Mouse (Mus musculus): ENCODE results near the gene Pole3.

Gene Pole3

DNA sequence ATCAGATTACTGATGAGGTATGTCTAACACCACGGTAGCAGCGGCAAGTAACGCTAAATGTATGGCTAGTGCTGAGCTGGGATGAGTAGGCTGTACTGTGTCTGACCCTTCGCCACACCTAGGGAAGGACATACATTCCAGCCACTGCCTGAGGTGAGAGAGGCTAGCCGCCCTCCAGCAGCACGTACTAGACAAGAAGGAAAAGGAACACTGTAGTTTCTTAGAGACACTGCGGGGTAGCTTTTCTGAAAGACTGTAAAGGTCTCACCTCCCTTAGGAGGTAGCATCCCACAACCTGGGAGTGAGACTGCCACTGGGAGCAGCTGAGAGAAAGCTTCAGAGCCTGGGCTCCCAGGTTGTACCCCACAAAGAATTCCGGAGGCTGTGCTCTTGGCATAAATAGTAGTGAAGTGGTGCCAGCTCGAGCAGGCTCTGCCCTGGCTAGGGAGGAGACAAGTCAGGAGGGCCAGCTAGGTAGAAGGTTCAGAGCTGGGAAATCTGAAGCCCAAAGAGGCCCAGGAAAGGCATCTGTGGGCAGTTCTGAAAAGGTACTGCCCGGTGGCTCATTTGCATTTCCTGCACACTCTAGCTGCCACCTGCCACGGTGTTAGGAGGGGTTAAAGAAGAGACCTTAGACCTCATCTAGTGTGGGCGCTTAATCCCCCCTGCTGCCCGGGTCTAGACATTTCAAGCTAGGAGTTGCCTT is 6.3 kb downstream of the Pole3 start:
- DNase-seq, result peak; percentile 24 to 27

DNA sequence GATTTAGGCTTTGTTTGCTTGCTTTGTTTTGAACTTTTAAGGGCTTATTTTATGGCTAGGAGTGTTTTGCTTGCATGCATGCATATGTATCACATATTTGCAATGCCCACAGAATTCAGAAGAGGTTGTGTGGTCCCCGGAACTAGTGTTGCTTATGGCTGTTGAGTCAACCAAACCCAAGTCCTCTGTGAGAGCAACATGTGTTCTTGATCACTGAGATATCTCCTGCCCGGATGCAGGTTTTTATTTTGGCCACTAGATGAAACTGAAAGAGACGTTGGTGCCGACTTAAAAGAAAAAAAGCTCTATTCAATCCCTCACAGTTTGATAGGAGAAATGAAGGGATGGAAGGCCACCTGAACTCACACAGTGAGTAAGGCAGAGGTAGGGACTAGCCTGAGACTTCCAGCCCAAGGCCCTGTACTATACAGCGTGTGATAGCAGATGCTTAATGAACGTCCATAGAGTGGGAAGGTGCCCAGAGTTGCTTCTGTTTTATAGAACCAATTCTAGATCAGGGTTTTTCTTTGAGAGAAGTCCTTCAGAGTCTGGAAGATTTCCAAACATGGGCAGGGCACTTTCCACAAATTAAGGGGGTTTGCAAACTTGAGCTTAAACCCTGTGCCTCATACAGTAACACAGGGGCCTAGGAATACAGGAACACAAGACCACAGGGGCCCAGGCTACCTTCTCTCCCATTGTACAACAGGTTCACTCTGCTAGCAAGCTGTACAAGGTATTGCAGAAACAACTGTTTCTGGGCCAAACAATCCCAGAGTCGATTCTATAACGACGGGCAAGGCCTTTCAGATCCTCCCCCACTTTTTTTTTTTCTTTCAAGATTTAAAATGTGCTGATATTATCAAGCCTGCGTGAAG is 7.1 kb downstream of the Pole3 start:
- peak in 1 of 2 experiments; percentile 6 for DNase-seq

DNA sequence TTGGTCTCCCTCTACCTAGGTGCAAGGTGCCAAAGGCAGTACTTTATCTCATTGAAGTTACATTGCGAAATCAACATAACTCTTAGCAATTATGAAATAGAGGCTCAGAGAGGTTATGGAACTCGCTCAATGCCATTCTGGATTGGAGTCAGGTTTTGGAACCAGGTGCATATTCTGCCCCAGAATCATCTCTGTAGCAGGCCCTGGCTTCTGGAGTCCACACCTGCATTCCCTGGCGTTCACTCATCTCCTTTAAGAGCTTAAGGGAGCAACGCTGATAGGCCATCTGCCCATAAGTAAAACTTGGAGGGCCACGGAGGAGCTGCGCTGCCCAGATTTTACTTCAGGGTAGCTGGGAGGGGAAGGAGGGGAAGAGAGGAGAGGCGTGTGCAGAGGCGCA is 7.8 kb downstream of the Pole3 start:
- DNase-seq, result no peak

DNA sequence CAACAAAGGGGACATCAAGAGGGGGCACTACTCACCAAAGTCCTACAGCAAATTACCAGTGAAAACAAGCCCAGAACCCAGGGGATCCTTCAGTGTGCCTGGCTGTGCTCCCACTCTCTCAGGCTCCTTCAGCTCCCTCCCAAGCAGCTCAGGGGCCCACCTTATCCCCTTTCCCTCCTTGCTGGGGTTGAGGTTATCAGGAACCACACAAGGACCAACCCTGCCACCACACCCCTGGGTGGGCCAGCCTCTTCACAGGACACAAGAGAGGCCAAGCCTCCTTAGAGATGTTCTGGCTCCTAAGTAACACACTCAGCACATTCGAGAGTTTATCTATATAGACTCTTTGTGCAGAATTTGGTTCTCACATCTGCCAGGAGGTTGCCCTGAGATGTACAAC is 8.3 kb downstream of the Pole3 start:
- DNase-seq, result no peak

DNA sequence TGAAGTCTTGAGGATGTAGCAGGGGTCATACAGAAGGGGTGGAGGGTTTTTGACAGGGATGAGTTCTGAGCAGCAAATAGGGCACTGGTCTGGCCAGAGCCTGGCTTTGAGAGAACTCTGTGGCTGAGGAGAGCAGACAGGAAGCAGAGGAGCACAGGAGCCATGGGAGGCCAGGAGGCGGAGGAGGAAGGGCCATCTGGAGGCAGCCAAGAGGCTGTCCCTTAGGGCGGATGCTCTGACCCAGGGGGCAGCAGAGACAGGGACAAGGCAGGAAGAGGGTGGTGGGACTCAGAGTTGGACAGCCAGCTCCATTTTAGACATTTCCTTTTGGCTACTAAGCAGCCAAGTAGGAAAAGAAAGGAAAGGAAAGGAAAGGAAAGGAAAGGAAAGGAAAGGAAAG is 8.8 kb downstream of the Pole3 start:
- DNase-seq, result no peak

DNA sequence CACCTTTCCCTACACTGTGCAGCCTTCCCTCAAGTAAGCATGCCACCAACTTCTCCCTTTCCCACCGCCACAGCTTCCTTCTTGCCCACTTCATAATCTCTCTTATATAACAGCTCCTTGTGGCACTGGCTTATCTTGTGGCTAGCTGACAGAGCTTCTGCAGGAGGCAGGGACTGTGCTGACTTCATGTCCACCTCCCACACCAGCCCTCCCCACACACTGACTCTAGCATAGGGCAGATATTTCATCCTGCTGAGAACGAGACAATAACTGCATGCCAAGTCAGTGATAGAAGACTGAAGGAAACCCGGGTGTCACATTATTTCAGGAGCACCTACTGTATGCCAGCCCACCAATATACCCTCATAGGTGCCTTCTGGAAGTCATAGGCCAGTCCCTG is 9.4 kb downstream of the Pole3 start:
- DNase-seq, result no peak

DNA sequence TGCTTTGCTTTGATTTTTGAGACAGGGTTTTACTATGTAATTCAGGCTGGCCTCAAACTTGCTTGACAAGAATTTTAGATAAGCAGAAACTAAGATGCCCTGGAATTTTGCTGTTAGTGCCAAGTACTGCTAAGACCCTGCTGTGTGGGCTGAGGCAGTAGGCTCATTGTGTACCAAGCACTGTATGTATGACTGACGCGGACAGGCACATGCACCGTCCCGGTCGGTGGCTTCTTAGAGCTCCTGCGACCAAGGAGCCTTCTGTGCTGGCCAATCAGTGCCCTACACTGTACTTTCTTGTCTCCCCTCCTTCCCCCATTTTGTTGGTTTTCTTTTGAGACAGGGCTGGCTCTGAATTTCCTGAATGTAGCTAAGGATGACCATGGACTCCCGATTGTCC is 9.9 kb downstream of the Pole3 start:
- DNase-seq, result no peak

DNA sequence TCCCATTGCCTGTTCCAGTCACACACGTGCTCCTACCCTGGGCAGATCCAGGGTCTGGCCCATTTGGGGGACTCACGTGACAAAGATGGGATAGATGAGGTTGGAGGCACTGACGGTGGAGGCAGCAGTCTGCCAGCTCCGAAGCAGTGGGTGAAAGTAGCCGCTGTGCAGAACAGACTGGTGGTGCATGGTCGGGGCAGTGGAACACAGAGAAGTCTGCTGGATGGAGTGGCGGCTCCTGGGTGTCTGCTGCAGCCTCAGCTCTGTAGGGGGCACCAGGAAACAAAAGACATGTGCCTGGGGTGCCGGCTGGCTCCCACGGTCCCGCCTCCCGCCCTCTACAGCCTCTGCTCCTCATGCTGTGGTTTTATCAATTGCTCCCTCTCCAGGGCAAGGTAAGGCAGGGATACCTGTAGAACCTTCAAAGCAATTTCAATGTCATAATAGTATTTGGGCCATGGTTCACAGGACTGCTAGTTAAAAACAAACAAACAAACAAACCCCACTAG is 10.8 kb downstream of the Pole3 start:
- no peak for DNase-seq

DNA sequence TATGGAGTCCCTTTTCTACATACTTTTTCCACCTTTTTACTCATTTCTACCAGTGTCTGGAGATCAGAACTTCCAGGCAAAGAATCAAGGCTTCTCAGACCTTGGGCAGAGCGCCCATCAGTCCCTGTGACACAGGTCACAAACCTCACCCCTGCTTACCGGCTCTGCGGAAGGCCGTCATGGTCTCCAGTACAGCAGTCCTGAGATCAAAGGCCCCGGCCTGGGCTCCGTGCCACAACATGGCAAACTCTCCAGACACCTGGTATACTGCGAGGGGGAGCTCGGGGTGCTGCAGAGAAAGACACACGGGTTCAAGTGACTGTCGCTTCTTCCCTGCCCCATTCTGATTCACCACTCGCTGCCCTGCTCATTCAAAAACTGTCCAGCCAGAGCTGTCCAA is 14.9 kb downstream of the Pole3 start:
- DNase-seq, result no peak

DNA sequence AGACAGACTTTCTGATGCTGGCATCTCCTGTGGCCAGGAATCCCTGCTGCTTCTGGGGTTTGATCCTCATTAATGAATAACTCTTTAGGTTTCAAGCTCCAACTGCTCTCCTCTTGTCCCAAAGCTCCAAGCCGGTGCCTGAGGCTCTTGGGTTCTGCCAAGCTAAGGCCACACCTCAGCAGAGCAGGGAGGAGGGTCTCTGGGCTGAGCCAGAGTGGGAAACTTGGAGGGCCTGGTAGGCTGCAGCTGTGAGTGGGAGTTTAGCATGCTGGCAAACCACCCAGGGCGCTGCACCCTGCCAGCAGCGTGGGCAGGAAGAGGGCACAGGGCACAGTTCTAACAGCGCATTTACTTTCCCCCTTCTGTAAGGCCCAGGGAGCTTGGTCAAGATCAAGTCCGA is 16.0 kb downstream of the Pole3 start:
- DNase-seq, result no peak

DNA sequence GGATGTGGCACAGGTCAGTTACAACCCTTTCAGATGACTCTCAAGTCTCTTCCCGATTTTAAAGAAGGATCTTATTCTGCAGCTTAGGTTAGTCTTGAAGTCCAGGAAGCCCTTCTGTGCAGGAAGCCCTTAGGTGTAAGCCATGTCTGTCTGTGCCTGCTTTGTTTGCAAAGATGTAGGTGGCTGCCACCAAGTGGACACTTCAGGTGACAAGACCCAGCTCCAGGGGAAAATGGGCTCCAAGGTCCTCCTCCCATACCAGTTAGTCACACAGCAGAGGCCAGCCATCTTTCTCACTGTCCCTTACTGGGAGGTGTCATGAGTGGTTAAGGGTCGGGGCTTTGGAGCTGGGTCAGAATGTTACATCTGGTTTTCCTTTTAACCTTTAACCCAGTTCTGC is 18.1 kb downstream of the Pole3 start:
- peak; percentile 34 to 41 for DNase-seq

DNA sequence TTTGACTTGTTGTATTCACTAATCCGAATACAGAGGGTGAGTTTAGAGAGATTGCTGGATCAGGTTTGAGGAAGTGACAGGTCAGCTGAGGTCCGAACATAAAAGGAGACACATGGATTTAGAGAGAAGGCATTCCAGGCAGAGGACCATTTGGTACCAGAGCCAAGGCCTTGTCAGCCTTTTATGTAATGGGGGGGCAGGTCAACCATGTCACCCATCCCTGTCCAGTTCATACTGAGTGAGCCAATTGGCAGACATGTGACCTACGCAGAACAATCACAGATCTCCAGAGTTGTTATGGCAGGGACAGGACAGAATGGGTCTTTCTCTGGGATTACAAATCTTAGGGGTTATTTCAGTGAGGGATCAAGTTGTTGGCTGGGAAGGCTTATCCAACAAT is 18.9 kb downstream of the Pole3 start:
- no peak for DNase-seq

DNA sequence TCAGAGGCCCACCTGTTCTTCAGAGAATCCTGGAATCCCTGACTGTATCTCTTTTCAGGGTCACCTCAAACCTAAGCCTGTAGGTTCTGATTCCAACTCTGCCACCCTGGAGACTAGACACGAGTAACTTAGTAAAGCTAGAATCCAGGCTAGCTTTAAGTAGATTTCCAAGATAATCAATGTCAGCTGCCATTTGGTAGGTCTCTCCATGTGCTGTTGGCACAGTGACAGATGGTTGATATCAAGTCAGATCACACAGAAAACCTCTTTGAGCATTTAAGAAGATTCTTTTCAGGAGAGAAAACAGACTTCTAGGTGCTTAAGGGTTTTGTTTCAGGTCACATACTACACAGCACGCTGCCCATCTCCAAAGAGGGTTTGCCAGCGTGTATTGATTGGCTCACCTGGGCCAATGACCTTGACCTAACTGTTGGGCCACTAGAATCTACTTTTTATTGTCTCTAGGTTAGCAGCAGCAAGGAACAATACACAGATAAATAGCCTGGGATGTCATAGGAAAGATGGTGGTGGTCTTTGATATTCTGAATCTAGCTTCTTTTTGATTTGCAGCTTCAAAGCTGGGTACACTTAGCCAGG is 21.4 kb downstream of the Pole3 start, which contains the start of gene Hdhd3:
TSS of gene Hdhd3 (minus strand) at position 94 of the 597 bp plus-strand sequence.
- DNase-seq, result no peak

DNA sequence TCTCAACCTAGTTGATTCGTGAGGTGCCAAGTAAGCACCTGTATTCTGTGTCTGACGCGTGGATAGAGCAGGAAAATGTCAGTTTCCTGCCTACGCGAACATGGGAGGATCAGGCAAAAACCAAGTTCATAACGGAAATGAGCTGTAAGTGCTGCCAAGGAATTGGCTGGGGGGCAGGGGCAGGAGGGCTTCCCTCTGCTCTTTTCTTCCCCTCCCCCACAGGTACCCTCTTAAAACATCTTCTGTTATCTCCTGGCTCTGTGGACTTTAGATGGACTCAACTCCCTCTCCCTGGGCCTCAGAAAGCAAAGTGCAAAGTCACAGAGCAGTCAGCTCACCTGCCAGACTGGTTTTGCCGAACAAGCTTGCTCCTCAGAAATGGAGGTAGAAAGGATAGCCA is 21.9 kb downstream of the Pole3 start:
- DNase-seq, result no peak

DNA sequence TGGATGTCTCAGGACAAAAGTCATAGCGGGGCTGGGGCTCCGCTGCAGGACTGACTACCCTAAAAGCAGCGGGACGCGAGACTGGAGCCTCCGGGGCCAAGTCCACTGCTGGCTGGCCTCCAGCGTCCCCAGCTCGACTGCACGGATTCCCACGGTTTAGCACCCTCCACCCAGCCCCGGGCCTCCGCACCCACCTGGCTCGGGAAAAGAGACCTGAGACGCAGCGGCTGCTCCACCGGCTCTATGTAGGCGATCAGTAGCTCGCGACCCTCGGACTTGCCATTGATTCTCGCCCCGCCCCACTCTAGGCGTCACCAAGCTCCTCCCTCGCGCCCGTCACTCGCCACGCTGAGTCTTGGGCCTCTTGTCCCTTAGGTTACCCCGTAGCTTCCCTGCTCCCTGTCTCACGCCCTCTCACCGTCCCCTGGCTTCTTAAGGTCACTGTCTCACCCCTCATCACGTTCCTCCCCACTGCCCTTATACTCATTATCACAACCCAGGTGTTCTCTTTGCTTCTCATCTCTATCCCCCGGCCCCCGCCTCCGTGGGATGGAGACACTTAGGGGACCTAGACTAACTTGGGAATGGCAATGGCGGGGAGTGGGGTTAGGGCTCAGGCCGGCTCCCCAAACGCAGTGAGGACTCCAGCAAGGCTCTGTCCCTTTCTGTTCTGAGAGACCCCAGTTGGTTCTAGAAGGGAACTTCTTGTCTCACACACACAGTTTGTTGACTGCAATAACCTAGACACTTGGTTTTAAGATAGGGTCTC is 22.7 kb downstream of the Pole3 start:
- DNase-seq, result peak; percentile 82 to 83

DNA sequence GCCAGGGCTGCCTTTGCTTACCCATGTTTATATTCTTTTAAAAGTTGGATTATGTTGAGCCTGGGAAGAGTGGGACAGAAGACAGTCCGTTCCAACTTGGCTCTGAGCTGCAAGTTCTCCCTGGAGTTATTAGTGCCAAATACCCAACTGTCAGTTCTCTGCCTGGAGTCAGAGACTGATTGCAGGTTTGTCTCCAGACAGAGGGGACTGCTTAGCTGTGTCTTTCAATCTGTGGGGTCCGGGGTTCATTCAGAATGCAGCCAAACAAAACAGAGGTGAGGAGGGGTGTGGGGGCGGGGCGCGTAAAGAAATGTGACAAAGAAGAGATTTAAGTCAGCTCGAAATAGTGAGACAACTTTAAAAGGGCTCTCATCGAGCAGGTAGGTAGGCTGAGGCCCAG is 23.3 kb downstream of the Pole3 start:
- DNase-seq, result no peak

DNA sequence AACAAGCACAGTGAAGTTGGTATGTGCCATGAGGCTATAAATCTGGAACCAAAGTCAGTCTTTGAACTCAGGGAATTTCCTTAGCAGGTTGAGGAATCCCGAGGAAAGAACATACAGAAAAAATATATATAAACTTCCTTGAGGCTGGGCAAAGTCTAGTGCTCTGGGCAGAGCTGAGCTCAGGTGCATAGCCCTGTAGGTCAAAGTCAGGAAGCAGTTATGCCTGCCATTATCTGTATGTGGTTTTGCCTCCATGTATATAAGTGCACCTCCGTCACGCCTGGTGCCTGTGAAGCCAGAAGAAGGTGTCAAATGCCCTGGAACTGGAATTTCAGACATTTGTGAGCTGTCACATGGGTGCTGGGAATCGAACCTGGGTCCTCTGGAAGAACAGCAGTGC is 24.1 kb downstream of the Pole3 start:
- DNase-seq, result no peak

DNA sequence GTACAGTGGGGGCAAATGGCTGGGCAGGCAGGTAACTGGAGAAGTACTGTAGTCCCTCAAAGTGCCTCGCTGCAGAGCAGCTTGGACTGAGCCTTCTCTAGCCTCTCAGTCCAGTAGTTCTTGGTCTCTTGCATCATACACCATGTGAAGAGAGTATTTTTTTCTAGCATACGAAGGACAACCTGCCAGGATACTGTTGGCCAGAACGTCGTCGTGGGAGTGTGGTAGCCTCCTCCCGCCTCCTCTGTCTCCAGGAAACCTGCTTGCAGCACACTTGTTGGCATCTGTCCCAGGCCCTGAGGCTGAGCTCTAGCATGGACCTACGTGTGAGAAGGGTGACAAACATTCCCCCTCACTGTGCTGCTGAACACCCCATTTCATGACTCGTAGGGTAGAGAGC is 28.1 kb downstream of the Pole3 start:
- no peak for DNase-seq

DNA sequence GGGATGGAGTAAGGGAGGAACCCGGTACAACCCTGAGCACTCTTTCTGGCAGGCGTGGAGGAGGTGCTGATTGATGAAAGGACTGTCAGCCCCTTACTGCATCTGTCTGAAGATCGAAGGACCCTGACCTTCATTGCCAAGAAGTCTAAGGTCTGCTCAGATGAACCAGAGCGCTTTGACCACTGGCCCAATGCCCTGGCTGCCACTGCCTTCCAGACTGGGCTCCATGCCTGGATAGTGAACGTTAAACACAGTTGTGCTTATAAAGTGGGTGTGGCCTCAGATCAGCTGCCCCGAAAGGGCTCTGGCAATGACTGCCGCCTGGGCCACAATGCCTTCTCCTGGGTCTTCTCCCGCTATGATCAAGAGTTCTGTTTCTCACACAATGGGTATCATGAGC is 28.9 kb downstream of the Pole3 start:
- DNase-seq, result no peak

DNA sequence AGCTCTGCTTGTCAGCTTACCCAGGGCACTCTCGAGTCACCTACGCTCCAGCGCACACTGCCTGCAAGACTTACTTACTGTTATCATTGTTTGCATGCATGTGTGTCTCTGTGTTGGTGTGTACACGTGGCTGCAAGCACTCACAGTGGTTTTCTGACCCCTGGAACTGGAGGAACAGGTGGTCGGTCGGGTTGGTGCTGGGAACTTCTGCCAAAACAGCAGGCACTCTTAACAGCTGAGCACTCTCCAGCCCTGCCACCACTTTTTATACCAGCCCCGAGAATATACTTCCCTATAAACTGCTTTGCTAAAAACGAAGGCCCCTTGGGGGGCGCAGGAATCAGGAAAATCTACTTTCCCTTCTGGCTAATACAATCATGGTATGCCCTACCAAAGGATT is 30.6 kb downstream of the Pole3 start:
- no peak for DNase-seq

DNA sequence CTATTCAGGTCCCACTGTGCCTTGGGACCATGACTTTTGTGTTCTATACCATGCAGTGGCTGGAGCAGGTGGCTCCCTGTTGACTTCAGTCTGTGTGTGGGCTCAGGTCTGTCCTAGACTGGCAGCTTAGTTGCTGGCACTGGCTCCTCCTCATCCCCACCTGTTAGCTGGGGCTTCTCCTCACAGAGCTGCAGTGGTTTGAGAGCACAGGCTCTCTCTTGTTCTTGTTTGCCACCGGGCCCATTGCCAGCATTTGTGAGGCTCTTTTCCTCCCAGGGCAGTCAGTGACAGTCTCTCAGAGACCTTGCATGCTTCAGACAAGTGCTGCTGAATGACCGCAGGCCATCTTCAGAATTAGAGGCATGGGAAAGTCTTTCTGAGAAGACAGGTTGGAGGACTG is 32.2 kb downstream of the Pole3 start:
- no peak for DNase-seq

DNA sequence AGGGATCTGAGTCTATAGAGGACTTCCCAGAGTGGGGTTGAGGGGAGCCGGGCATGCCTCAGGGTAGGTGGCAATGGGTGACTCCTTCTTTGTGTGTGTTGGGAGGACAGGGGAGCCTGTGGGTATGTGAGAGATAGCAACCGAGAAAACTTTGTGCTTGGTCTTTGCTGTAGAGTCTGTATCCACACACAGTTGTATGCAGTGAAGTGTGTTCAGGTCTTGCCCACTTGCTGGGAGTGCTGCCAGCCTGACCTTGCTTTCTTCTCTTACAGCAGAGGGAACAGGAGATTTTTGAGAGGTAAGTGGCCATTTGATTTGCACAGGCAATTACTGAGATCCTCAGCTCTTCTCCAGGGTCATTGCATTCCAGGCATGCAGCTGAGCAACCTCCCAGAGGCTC is 37.0 kb downstream of the Pole3 start:
- no peak for DNase-seq

DNA sequence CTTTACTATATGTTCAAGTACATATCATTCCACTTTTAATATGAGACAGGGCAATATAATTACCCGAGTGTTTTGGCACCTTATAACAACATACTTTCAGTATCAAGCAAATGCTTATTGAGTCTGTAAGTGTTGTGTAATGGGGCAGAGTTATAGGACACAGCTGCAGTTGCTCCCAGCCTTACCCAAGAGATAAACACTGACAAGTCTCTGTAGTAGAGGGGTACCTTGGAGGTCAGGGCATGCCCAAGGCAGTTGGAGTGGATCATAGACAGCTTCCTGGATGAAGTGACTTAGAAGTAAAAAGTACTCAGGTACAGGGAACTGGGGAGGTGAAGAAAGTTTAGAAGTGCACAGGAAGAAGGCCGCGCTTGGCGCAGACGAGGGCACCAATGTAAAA is 37.7 kb downstream of the Pole3 start:
- DNase-seq, result no peak
